In the genomic region with DNA sequence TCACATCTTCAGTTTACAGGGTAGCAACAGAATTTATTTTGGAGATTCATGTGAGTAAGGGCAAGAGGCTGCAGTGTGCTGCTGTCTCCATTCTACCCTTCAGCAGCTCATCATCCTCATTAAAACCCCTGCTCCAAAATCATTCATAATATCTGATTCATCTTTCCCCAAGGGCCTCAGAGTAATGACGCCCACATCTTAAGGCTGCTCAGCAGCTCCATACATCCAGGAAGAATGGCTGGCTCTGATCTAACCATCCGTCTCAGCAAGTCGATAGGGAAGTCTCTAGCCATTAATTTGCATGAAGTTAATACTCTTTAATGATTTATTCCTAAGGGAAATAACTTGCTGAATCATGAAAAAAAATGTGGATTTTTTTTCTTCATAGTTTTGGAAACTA, we compare ENCODE assay signal across 27 mouse cellular contexts.
DNase-seq lines count a peak whose midpoint lies in the region; ATAC-seq and TF ChIP-seq lines count a peak whose summit lies in the region.
"Had no signal": no experiment of that assay in that cellular context is flagged by ENCODE, and none has a peak within 500 bp of the region (broad histone marks: within the 10 kb centered on the region; RNA-seq: fewer than 3 reads in every experiment).

No protein-coding gene starts in this region.

- no peaks in the 10 kb centered on the region for H3K4me1 ChIP-seq in midbrain, embryonic 11.5 days (ENCODE audit: control insufficient read depth, insufficient read depth, low read length)
- H3K4me1 ChIP-seq in midbrain, embryonic 10.5 days, result no peaks in the 10 kb centered on the region
- H3K4me1 ChIP-seq in midbrain, embryonic 14.5 days (ENCODE audit: control insufficient read depth, insufficient read depth, low read length), result no peaks in the 10 kb centered on the region
- H3K4me1 ChIP-seq: embryonic facial prominence, embryonic 10.5 days; embryonic facial prominence, embryonic 13.5 days; forebrain, embryonic 12.5 days; forebrain, embryonic 15.5 days; hindbrain, embryonic 10.5 days; hindbrain, embryonic 15.5 days had no signal

- no peak overlapping the region for H3K4me2 ChIP-seq in midbrain, embryonic 11.5 days
- no peak overlapping the region for H3K4me2 ChIP-seq in midbrain, embryonic 14.5 days (ENCODE audit: low read length)
- H3K4me2 ChIP-seq: embryonic facial prominence, embryonic 13.5 days; forebrain, embryonic 12.5 days; forebrain, embryonic 15.5 days; heart, embryonic 11.5 days; hindbrain, embryonic 15.5 days had no signal

- no peak overlapping the region for H3K27ac ChIP-seq in midbrain, embryonic 11.5 days (ENCODE audit: low read depth, low read length)
- H3K27ac ChIP-seq in midbrain, embryonic 10.5 days (replicated peaks), result no peak overlapping the region
- no peak overlapping the region for H3K27ac ChIP-seq in midbrain, embryonic 14.5 days (replicated peaks; ENCODE audit: low read depth, low read length)
- H3K27ac ChIP-seq: embryonic facial prominence, embryonic 10.5 days; embryonic facial prominence, embryonic 13.5 days; forebrain, embryonic 12.5 days; forebrain, embryonic 15.5 days; heart, adult 2 months; hindbrain, embryonic 10.5 days; hindbrain, embryonic 15.5 days had no signal

- peak; percentile 33 for DNase-seq in midbrain, embryonic 11.5 days (ENCODE audit: low spot score, missing footprints)
- DNase-seq in midbrain, embryonic 10.5 days (ENCODE audit: low spot score), result no peak
- DNase-seq in brain, embryonic 14.5 days (ENCODE audit: low read depth), result peak; percentile 59
- peak; percentile 40 for DNase-seq in midbrain, embryonic 14.5 days
- DNase-seq in gastrocnemius, postnatal 25 days, result no peak
- DNase-seq in embryo, embryonic 9.5 days (ENCODE audit: extremely low spot score), result no peak
- DNase-seq: adrenal gland, postnatal 10 days; adrenal gland, postnatal 36 days; B cell, adult 2 months; cerebellum, adult 11 months; cerebellum, adult 2 months; cerebellum, adult 9-11 months; cerebellum, postnatal 25 days; gastrocnemius, postnatal 36 days; heart, adult 2 months; heart, postnatal 36 days had no signal

- TF ChIP-seq POLR2A in brain, embryonic 14.5 days (IDR thresholded peaks at IDR 0.05; ENCODE audit: borderline replicate concordance, extremely low read depth, insufficient read depth, insufficient read length, poor library complexity, severe bottlenecking), result no peak

- WGBS in midbrain, embryonic 11.5 days, result 80% methylated on average over 3 of the region's 3 CpGs
- 78% methylated on average over 3 of the region's 3 CpGs for WGBS in midbrain, embryonic 10.5 days
- 47% methylated on average over 3 of the region's 3 CpGs for WGBS in midbrain, embryonic 14.5 days

- TF ChIP-seq CTCF in brain, embryonic 14.5 days (IDR thresholded peaks at IDR 0.05; ENCODE audit: borderline replicate concordance, extremely low read depth, insufficient read depth, insufficient read length), result no peak

- no peaks in the 10 kb centered on the region for H3K36me3 ChIP-seq in midbrain, embryonic 11.5 days (ENCODE audit: control insufficient read depth, insufficient read depth, low read length)
- H3K36me3 ChIP-seq in midbrain, embryonic 10.5 days, result no peaks in the 10 kb centered on the region
- H3K36me3 ChIP-seq in midbrain, embryonic 14.5 days (ENCODE audit: control insufficient read depth, insufficient read depth, low read length), result no peaks in the 10 kb centered on the region
- H3K36me3 ChIP-seq: embryonic facial prominence, embryonic 10.5 days; embryonic facial prominence, embryonic 13.5 days; forebrain, embryonic 12.5 days; forebrain, embryonic 15.5 days; G1E; hindbrain, embryonic 10.5 days; hindbrain, embryonic 15.5 days had no signal

- H3K4me3 ChIP-seq in midbrain, embryonic 11.5 days (ENCODE audit: low read depth, low read length), result no peak overlapping the region
- no peak overlapping the region for H3K4me3 ChIP-seq in midbrain, embryonic 10.5 days
- H3K4me3 ChIP-seq in midbrain, embryonic 14.5 days (replicated peaks; ENCODE audit: low read depth, low read length), result no peak overlapping the region
- H3K4me3 ChIP-seq: embryonic facial prominence, embryonic 10.5 days; embryonic facial prominence, embryonic 13.5 days; erythroblast, embryonic 14.5 days; forebrain, embryonic 12.5 days; forebrain, embryonic 15.5 days; heart, adult 2 months; hindbrain, embryonic 10.5 days; hindbrain, embryonic 15.5 days had no signal

- no peak overlapping the region for H3K9ac ChIP-seq in midbrain, embryonic 11.5 days (ENCODE audit: low read length)
- H3K9ac ChIP-seq in midbrain, embryonic 14.5 days (replicated peaks; ENCODE audit: low read length), result no peak overlapping the region
- H3K9ac ChIP-seq: embryonic facial prominence, embryonic 13.5 days; forebrain, embryonic 12.5 days; forebrain, embryonic 15.5 days; hindbrain, embryonic 15.5 days had no signal

- no peak for ATAC-seq in midbrain, embryonic 11.5 days (ENCODE audit: low FRiP score)
- ATAC-seq in midbrain, embryonic 14.5 days (ENCODE audit: low FRiP score, low TSS enrichment), result no peak; the same call in 1 of the 2 replicates
- ATAC-seq: forebrain, embryonic 15.5 days; Patski had no signal

- no peaks in the 10 kb centered on the region for H3K9me3 ChIP-seq in midbrain, embryonic 11.5 days (ENCODE audit: control insufficient read depth, low read length)
- no peaks in the 10 kb centered on the region for H3K9me3 ChIP-seq in midbrain, embryonic 10.5 days (replicated peaks)
- no peaks in the 10 kb centered on the region for H3K9me3 ChIP-seq in midbrain, embryonic 14.5 days (ENCODE audit: control insufficient read depth, low read length)
- H3K9me3 ChIP-seq: embryonic facial prominence, embryonic 10.5 days; embryonic facial prominence, embryonic 13.5 days; forebrain, embryonic 12.5 days; forebrain, embryonic 15.5 days; hindbrain, embryonic 10.5 days; hindbrain, embryonic 15.5 days had no signal

- no peaks in the 10 kb centered on the region for H3K27me3 ChIP-seq in midbrain, embryonic 11.5 days (ENCODE audit: control insufficient read depth, insufficient read depth, low read length)
- H3K27me3 ChIP-seq in midbrain, embryonic 10.5 days (ENCODE audit: low read depth, poor library complexity, severe bottlenecking), result no peaks in the 10 kb centered on the region
- no peaks in the 10 kb centered on the region for H3K27me3 ChIP-seq in midbrain, embryonic 14.5 days (ENCODE audit: control insufficient read depth, insufficient read depth, low read length)
- H3K27me3 ChIP-seq: CH12.LX; embryonic facial prominence, embryonic 13.5 days; forebrain, embryonic 12.5 days; forebrain, embryonic 15.5 days; hindbrain, embryonic 15.5 days; Patski had no signal

Comparison
In these comparisons a context has a peak if more than half of its experiments do, and no peak if none do; other contexts are left out.
1. DNase-seq: peak in midbrain, embryonic 11.5 days (single experiment), brain, embryonic 14.5 days (single experiment) and midbrain, embryonic 14.5 days (single experiment); none in midbrain, embryonic 10.5 days (single experiment), gastrocnemius, postnatal 25 days (single experiment) and embryo, embryonic 9.5 days (single experiment).